Mouse (Mus musculus) CD4-positive, CD25-positive, alpha-beta regulatory T cell, adult 2 months (primary cell): ENCODE results near the gene Qrfpr.

Experiments used
- DNase-seq: peaks from one replicate; pipeline ENCODE4 v3.0.0-alpha.2; 2012; ENCODE audit warnings: low read depth, low spot score

The Qrfpr gene

DNA sequence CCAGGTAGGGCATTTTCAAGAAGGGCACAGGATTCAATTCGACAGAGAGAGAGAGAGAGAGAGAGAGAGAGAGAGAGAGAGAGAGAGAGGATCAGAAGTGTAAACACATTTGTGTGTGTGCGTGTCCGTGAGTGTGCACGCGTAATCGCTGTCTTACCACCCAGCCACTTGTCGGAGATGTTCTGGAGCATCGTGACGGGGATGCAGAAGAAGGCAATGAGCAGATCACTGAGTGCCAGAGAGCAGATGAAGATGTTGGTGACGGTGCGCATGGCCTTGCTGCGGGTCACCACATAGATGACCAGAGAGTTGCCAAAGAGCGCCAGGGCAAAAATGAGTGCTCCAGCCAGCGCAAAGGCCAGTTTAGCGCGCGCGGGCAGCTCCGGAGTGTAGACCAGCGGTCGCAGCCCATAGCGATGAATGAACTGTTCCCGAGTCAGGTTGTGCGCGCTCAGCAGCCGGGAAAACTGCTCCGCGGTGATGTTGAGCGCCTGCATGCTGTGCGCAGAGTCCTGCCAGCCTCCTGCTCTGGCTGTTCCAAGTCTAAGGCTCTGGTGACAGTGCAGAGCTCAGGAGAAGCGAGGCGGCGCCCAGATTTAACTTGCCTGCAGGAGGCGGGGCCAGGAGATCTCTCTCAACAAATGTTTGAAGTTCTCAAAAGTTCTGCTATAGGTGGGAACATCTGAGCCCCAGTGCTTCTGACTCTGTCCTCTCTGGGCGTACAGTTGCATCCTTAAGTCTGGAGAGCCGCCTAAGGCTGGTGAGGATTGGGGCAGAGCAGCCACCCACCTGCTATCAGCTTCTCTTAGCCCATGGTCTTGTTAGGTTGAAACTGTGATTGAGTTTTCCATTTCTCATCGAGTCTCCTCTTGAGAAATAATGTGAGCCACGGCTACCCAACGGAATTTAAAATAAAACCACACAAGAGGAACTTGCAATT, at the start of gene Qrfpr:
TSS of gene Qrfpr (minus strand) at position 571 of the 940 bp plus-strand sequence.
- DNase-seq = no peak

DNA sequence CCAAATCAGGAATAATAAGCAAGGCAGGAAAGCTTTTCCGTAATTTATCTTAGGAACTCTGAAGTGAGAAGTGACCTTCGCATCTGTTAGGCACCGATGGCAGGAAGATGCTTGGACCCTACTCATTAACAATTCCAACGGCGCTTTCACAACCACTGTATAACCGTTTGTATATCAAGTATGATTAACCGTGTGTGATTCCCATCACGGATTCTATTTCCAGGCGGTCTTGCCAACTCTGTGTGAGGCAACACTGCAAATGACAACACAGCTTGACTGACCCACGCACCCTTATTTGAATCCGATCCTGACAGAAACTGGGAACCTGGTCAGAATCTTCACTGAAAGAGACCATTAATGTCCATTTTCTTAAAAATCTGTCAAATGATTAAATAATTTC, 41.8 kb upstream of the Qrfpr start:
- no peak for DNase-seq

DNA sequence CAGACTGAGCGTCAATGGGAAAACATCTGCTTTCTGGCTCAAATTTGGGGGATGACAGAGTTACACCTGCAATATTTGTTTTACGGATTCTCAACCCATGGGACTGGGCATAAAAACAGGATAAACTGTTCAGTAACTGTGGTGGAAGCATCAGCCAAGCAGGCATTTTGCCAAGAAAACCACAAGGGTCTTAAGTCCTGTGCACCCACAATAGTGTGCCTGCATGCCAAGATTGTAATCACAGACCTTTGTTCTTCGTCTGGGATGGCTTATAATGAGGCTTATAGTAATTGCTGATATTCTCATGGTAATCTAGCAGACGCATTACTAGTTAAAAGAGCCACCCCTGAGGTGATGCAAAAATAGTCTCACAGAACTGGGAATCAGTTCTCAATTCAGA, 41.2 kb upstream of the Qrfpr start:
- no peak for DNase-seq

DNA sequence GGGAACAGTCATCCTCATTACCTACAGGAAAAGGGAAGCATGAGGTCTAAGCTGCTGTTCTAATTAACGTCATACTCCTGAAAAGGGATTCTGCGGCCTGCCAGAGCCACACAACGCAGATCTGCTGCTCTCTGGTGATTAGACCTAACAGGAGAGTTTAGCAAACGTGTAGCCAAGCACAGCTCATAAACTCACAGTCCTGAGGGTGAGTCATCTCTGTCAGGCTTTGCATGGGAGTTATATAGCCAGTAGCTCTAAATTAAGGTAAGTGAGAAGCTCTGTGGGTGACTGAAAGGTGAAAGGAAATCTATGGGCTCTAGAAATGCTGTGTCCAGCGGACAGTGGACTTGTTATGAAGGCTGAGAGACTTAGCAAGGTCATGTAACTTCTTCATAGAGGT, 28.5 kb upstream of the Qrfpr start:
- no peak for DNase-seq

DNA sequence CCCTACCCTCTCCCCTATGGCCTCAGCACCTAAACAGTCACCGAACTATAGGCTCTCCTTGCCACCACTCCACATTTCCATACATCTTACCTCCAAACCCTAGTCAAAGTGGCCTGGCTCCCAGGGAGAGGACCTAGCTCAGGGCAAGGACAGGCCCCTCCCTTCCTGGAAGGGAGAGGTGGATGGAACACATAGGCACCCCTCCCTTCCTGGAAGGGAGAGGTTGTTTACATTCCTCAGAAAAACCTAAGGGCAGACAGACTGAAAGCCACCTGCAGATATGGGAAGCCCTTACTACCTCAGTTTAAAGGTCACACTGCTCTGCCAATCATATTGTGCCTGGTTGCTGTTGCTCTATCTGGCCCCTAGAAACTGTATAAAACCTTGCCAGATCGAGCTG, 26.3 kb upstream of the Qrfpr start:
- no peak for DNase-seq

DNA sequence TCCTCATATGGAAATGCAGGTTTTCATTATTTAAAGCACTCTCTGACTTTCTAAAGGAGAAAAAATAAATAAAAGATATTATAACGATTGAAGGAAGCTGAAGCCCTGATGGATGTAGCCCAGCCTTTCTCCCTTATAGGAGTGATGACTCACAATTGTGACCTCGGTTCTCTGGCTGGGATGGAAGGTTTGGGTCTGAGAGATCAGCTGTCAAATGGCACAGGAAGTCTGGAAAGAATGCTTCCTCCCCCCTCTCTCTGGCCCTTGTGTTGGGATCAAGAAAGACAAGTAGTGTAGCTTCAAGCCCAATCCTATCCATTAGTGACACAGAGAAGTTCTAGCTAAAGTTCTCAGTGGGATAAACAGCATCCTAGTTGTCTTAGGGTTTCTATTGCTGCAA, 7.8 kb upstream of the Qrfpr start:
- DNase-seq = no peak

DNA sequence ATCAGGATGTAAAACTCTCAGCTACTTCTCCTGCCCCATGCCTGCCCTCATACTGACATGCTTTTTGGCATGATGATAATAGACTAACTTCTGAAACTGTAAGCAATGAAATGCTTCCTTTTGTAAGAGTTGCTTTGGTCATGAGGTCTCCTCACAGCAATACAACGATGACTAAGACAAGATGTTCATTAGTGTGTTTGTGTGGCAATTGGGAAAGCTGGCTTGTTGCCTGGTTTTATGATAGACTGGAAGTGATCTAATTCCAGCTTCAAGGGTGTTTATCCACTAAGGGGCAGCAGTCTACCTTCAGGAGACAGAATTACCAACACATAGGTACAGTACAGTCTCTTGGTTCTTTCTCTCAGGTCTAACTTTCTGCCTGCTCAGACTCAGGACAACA, 5.1 kb upstream of the Qrfpr start:
- DNase-seq = no peak

DNA sequence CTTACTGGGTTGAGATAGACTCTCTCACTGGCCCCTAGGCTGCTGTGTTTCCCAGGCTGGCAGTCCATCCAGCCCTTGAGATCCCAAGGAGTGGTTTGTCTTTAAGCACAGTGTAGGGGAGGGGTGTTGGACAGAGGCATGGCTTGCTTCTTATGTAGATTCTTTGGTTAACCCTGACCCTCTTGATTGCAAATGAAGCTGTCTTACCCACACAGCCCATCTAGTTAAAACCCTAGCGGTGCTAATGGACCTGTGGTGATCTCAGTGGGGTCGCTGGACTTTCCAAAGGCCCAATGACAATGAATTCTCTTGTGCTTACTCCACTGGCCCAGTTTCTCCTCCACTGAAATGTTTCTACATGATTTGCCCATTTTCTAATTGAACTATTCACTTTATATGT, 1.2 kb upstream of the Qrfpr start:
- no peak for DNase-seq

DNA sequence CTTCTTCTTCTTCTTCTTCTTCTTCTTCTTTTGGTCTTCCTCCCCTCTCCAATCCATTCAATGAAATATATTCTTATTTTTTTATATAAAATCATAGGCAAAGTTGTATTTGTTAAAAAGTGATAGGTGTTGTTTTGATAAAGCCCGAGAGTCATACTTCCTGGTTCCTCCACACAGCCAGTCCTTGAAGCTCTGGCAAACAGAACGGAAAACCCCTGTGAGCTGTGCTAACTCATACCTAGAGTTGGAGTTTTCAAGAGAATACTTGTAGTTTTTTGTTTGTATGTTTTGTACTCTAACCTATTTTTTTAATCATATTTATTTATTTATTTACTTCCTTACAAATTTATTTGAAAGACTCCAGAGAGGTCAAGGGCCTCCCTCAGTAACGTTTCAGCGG, 9.4 kb downstream of the Qrfpr start:
- DNase-seq = no peak

DNA sequence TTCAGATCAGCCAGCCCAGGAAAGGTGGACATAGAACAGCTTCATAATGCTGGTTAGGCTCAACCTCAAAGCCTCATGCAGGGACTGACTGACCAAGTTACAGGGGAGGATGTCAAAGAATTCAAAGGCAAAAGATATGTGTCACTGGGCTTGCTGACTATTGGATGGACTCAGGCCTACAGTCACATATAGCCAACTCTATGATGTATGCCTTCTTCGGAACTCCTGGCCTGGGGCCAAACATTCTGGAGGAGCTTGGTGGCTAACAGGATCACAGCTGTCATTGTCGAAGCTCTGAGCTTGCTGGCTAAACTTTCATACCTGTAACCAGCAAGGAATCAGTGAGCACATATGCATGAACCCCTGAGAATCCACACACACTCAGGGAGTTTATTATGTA, 11.2 kb downstream of the Qrfpr start:
- no peak for DNase-seq

DNA sequence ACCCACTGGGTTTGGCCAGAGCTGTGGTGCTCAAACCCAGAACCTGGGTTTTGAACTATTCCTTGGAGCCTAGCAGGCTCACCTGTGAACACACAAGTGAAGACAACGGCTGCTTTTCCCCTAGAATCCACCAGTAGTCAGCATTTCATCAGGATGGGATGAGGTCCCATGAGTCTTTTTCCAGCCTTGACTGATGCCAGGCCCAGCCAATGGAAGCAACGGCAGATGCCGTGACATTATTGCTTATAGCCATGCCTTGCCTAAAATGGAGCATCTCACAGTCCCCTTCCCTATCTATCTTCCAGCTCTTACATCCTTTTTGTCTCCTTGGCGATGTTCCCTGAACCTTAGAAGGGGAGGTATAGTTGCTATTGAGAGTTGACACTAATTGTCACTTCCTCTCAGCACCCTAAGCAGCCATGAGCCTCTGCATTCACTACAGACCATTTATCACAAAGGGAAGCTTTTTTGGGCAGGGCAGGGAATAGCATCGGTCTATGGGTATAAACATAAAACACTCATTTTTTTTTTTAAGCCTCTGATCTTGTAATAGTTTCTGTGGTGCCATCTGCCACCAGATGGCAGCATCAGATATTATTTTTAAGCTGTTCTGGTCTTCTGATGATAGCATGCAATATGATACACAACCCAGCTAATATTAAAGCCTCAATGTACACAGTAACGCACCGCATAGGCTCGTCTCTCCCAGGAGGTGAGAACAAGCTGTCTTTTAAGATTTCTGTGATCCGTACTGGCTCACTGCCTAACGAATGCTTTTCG, 12.1 kb downstream of the Qrfpr start:
- DNase-seq = peak; percentile 46

DNA sequence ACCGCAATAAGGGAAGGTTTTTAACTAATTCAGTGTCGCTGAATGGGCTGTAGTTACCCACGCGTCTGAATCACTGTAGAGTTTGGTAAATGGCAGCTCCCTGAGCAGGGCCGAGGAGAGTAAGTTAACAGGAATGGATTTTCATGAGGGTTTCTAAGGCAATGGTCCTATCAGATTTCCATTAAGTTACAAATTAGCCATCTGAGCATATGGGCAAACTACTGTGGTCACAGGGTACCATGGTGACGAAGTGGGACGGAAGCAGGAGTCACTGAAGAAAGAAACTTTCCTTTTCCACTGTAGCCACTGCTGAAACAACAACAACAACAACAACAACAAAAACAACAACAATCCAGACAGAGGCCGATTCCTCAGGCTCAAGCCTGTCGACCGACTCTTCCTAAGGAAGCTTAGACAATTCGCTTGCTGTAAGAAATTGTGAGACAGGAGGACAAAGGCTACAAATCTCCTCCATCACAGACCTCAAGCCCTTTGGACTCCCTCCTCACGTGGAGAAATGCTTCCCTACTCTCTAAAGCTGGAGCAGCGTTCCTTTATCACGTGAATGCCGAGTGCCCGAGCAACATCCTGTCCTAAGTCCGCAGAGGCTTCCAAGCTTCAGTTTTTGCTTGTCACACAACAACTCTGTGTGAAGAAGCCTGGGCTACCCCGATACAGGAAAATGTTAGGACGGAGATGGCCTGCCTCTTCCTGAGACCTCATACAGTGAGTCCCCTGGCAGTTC, 14.4 kb downstream of the Qrfpr start:
- DNase-seq = no peak

DNA sequence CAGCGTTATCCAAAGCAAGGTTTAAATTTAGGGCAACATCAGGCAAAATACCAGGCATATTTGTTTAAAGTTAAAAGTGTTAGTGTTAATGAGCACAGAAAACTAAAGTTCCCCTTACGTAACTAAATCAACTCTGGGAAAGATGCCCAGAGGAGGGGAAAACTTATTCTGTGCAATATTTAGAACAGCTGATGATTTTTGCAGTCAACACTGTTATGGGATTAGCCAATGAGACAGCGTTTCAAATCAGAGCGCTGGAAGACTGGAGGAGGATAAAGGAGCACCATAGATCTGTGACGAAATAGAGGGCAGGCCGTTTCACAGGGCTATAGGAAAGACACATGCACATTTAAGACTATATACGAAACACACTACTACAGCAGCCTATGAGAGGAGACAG, 19.2 kb downstream of the Qrfpr start:
- DNase-seq = no peak

DNA sequence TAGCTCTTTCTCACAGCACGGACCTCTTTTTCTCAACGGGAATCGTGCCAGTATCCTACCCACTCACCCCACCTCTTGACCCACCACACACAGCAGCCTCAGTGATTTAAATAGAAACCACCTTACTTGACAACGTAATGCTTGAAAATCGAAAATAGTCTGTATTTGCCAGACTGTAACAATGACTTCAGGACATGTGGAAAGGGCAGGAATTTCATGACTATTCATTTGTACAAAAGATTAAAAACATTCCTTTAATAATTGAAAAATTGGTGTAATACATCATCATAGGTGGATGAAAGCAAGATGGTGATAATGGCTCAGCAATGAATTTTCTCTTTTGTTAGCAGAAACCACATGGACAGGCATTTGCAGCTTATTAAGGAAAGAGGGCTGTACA, 21.0 kb downstream of the Qrfpr start:
- no peak for DNase-seq

DNA sequence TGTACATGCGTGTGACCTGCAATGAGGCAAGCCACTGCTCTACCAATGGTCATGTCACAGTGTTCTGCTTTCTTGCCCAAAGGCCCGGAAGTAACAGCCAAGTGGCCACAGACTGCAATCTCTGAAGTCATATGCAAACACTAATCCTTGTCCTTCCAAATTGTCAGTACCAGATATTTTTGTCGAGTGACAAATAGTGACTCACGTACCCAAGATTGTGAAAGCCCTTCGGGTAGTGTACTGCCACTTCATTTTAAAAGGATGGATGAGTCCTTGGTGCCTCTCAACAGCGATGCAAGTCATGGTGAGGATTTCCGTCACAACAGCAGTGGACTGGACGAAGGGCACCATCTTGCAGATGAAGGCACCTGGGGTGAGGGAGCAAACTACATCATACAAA, 32.9 kb downstream of the Qrfpr start:
- DNase-seq = no peak

DNA sequence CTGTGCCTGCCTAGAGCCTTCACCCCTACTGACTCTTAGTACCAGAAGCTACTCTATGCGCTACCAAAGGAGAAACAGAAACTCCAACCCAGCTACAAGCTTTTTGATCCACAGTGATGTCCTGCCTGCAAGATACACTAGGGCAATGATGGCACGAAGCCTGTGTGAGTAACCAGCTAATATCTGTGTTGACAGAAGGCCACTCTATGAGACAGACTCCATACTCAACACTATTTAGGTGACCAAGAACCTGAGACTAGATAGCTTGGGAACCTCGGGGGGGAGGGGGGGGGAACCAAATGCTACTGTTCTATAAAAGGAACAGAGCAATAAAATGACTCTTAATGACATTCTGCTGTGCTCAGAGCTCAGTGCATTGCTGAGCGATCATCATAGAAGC, 35.6 kb downstream of the Qrfpr start:
- no peak for DNase-seq

DNA sequence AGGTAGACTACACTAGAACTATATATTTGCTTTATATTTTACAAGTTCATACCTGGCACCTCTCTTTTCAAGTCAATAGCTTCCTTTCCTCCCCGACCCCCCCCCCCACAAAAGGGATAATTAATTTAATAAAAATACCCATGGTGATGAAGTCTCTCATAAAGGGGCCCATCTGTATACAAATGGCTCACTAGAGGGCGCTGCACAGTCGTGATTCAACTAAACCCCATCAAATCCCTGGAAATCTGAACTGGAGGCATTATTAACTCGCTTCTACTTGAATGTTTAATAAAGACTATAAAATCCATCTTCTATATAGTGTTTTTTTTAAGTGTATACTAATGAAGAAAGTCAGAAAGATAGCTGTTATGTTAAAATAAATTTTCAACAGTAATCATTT, 40.6 kb downstream of the Qrfpr start:
- peak; percentile 55 for DNase-seq

DNA sequence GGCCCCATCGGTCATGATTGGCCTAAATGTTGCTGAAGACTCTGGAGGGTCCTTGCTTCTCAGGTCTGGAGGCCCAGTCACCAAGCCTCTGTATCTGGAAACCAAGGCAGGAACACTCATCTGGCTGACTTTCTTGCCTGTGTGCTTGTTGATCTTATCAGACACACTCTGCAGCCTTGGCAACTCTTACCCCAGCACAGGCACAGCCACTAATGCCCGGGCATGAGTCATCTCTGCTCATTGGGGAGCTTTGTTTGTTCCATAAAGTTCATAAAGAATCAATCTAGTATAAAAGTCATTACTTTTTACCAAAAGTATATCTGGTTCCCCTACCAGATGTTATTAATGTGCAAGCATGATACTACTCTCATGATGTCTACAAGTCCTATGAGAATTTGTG, 48.4 kb downstream of the Qrfpr start:
- no peak for DNase-seq

DNA sequence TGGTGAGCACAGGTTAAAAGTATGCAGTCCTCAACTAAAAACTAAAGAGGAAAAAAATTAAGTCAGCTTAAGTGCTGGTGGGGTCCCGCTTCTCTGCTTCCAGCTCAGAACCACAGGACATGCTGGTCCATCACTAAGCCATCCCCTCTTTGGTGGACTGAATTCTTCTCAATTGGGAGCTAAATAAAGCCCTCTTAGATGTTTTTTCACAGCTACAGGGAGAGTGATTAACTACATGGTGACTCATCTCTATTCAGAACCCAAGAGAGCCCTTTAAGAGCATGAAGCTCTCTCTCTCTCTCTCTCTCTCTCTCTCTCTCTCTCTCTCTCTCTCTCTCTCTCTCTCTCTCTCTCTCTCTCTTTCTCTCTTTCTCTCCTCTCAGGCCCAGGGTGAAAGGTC, 50.8 kb downstream of the Qrfpr start:
- no peak for DNase-seq

DNA sequence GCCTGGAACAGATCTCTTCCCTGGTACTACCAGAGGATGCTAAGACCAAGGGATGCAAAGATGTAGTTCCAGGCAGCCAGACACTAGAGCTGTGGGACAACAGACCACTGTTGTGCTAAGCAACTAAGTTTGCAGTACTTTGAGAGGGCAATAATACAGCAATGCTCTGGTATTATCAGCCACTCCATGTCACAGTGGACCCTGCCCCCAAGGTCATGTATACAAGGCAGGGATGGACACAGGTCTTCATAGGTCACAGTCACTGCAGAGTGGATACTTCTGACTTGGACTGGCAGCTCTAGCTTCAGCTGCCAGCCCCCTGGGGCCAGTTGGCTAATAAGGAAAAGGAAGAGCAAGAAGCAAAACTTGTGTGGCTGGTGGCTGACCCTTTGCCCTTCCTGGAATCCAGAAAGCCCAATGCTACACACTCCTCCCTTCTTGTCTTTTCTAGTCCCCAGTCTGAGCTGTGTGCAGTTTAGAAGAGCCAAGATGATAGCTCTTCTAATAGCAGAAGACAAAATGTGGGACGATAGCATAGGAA, 51.4 kb downstream of the Qrfpr start:
- no peak for DNase-seq

DNA sequence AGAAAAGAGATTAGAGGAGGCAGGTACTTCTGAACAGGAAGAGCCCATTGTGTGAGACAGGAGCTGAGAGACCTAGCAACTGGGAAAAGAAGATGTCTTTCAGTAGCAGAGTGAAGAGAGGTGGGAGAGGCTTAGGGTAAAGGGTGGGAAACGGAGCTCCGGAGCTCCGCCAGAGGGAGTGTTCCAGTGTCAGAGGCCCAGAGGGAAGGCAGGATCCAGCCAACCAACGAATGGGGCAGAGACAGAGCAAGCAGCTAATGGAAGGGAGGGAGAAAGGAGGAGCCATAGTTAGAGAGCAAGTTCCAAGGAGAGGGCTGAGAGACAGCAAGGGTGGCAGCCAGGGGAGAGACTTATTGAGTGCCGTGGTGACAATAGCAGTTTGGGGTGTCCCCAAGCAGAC, 66.8 kb downstream of the Qrfpr start:
- DNase-seq = no peak
